ENCODE assay signal across 10 mouse cellular contexts in the genomic region with DNA sequence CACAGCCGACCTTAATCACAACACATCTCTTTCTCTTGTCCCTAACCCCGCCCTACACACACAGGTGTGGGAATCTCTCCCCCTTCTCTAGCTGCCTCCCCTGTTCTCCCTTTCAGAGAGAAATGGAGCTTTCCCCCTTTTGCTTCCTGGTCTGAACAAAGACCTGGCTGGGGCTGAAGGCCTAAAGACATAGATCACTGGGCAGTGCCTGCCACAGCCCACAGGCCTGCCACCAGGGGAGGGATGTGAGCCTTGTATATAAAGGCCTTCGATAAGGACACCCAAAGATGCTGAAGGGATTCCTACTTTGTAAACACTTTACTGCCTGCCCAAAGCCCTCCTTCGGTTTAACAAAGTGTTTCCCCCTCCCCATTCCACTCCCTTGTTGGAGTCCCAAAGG. TPM values are rescaled to one million over a fixed set of nuclear protein-coding genes. Genes with fewer than 3 reads are reported as not detected.
DNase-seq lines count a peak whose midpoint lies in the region; ATAC-seq and TF ChIP-seq lines count a peak whose summit lies in the region.
"Had no signal": no experiment of that assay in that cellular context is flagged by ENCODE, and none has a peak within 500 bp of the region (broad histone marks: within the 10 kb centered on the region; RNA-seq: fewer than 3 reads in every experiment).

No protein-coding gene starts in this region.

- no peak overlapping the region for H3K4me3 ChIP-seq in heart, embryonic 15.5 days
- no peak overlapping the region for H3K4me3 ChIP-seq in heart, adult 2 months
- H3K4me3 ChIP-seq in forebrain, embryonic 13.5 days, result peak overlapping the region; percentile 58
- H3K4me3 ChIP-seq in midbrain, embryonic 11.5 days (ENCODE audit: low read depth, low read length), result no peak overlapping the region
- H3K4me3 ChIP-seq: megakaryocyte, embryonic 14.5 days had no signal

- no peak overlapping the region for H3K9ac ChIP-seq in heart, embryonic 15.5 days
- no peak overlapping the region for H3K9ac ChIP-seq in heart, adult 2 months (ENCODE audit: low read depth, low read length)
- H3K9ac ChIP-seq in forebrain, embryonic 13.5 days, result no peak overlapping the region
- no peak overlapping the region for H3K9ac ChIP-seq in midbrain, embryonic 11.5 days (ENCODE audit: low read length)

- TF ChIP-seq EP300 in heart, adult 2 months (IDR thresholded peaks at IDR 0.05; ENCODE audit: insufficient read depth, low read depth, low read length), result no peak

- H3K4me1 ChIP-seq in heart, embryonic 15.5 days (replicated peaks), result peaks cover 25% of the 10 kb centered on the region
- no peaks in the 10 kb centered on the region for H3K4me1 ChIP-seq in heart, adult 2 months (ENCODE audit: control insufficient read depth, insufficient read depth, low read length)
- H3K4me1 ChIP-seq in forebrain, embryonic 13.5 days, result peaks cover 21% of the 10 kb centered on the region
- H3K4me1 ChIP-seq in midbrain, embryonic 11.5 days (ENCODE audit: control insufficient read depth, insufficient read depth, low read length), result peaks cover 11% of the 10 kb centered on the region
- H3K4me1 ChIP-seq: megakaryocyte, embryonic 14.5 days had no signal

- H3K27me3 ChIP-seq in heart, embryonic 15.5 days, result peaks cover 67% of the 10 kb centered on the region
- peaks cover 6% of the 10 kb centered on the region; the same call in 1 of the 2 replicates for H3K27me3 ChIP-seq in heart, adult 2 months (ENCODE audit: control insufficient read depth, insufficient read depth, low read length)
- H3K27me3 ChIP-seq in forebrain, embryonic 13.5 days, result peaks cover 67% of the 10 kb centered on the region
- peaks cover 34% of the 10 kb centered on the region for H3K27me3 ChIP-seq in midbrain, embryonic 11.5 days (ENCODE audit: control insufficient read depth, insufficient read depth, low read length)

- intact Hi-C loops in heart, adult 2 months (cut with DNase I), result no loop called here

- DNase-seq in heart, adult 2 months, result no peak
- DNase-seq in R1 (ENCODE audit: low read depth, low spot score), result peak; percentile 16
- peak; percentile 92 for DNase-seq in midbrain, embryonic 11.5 days (ENCODE audit: low spot score, missing footprints)
- no peak for DNase-seq in testis, postnatal 14 days (ENCODE audit: low spot score)
- no peak for DNase-seq in ovary, postnatal 10 days (ENCODE audit: low spot score)
- DNase-seq: adrenal gland, postnatal 36 days had no signal

- peak overlapping the region; percentile 96 for H3K4me2 ChIP-seq in heart, embryonic 15.5 days
- peak overlapping the region; percentile 95 for H3K4me2 ChIP-seq in forebrain, embryonic 13.5 days
- H3K4me2 ChIP-seq in midbrain, embryonic 11.5 days, result peak overlapping the region; percentile 98

- no peaks in the 10 kb centered on the region for H3K36me3 ChIP-seq in heart, embryonic 15.5 days
- no peaks in the 10 kb centered on the region for H3K36me3 ChIP-seq in heart, adult 2 months (ENCODE audit: control insufficient read depth, insufficient read depth, low read length)
- H3K36me3 ChIP-seq in forebrain, embryonic 13.5 days (ENCODE audit: poor library complexity, severe bottlenecking), result no peaks in the 10 kb centered on the region
- H3K36me3 ChIP-seq in midbrain, embryonic 11.5 days (ENCODE audit: control insufficient read depth, insufficient read depth, low read length), result no peaks in the 10 kb centered on the region

- H3K9me3 ChIP-seq in heart, embryonic 15.5 days (replicated peaks), result no peaks in the 10 kb centered on the region
- H3K9me3 ChIP-seq in forebrain, embryonic 13.5 days (replicated peaks), result no peaks in the 10 kb centered on the region
- no peaks in the 10 kb centered on the region for H3K9me3 ChIP-seq in midbrain, embryonic 11.5 days (ENCODE audit: control insufficient read depth, low read length)
- H3K9me3 ChIP-seq: megakaryocyte, embryonic 14.5 days had no signal

- 11% methylated on average over 4 of the region's 4 CpGs for WGBS in heart, embryonic 15.5 days
- 24% methylated on average over 4 of the region's 4 CpGs for WGBS in heart, adult 2 months
- WGBS in forebrain, embryonic 13.5 days, result 10% methylated on average over 4 of the region's 4 CpGs
- 3% methylated on average over 4 of the region's 4 CpGs for WGBS in midbrain, embryonic 11.5 days

- no peak for ATAC-seq in heart, embryonic 15.5 days (replicated peaks; ENCODE audit: insufficient number of reproducible peaks, insufficient read depth, low FRiP score, low read depth)
- no peak for ATAC-seq in forebrain, embryonic 13.5 days
- ATAC-seq in midbrain, embryonic 11.5 days (ENCODE audit: low FRiP score), result no peak
- ATAC-seq in megakaryocyte-erythroid progenitor cell, adult 5-6 weeks (replicated peaks; ENCODE audit: low FRiP score, low TSS enrichment, poor library complexity, severe bottlenecking), result no peak

- H3K27ac ChIP-seq in heart, embryonic 15.5 days, result no peak overlapping the region
- H3K27ac ChIP-seq in heart, adult 2 months, result no peak overlapping the region
- H3K27ac ChIP-seq in forebrain, embryonic 13.5 days, result no peak overlapping the region
- H3K27ac ChIP-seq in midbrain, embryonic 11.5 days (ENCODE audit: low read depth, low read length), result no peak overlapping the region

- TF ChIP-seq CTCF in heart, adult 2 months (IDR thresholded peaks at IDR 0.05), result no peak

- no peak for TF ChIP-seq POLR2A in heart, adult 2 months (IDR thresholded peaks at IDR 0.05; ENCODE audit: insufficient read depth, low read depth, low read length)

- H3K79me2 ChIP-seq in heart, adult 2 months (replicated peaks; ENCODE audit: control insufficient read depth, insufficient read depth, low read length), result no peaks in the 10 kb centered on the region

RNA-seq across cellular contexts. Expression of a gene that starts 0.8 kb away (rescaled TPM):
- 0.13 and 0.52 TPM in 2 replicates for polyA plus RNA-seq in heart, embryonic 15.5 days (2015; fragmentation: Nextera tagmentation; extraction: Ambion mirVana)
- total RNA-seq in heart, adult 2 months (2021), result under 1 TPM; 0.08 to 0.36 TPM
- 0.02 and 0.09 TPM in 2 replicates for polyA plus RNA-seq in heart, adult 2 months (2012; rRNA removed)
- 1.7 and 2.1 TPM in 2 replicates for polyA plus RNA-seq in forebrain, embryonic 13.5 days (2015; fragmentation: Nextera tagmentation; extraction: Ambion mirVana)
- 0.77 and 1.8 TPM in 2 replicates for polyA plus RNA-seq in midbrain, embryonic 11.5 days (2014; fragmentation: Nextera tagmentation; extraction: Ambion mirVana)
- not detected in 2 replicates for total RNA-seq in megakaryocyte-erythroid progenitor cell, adult 5-6 weeks (2014; fragmentation: Nextera tagmentation)
- total RNA-seq in megakaryocyte-erythroid progenitor cell, adult 5-6 weeks (2017), result not detected in 2 replicates

Comparison
In these comparisons a context has a peak if more than half of its experiments do, and no peak if none do; other contexts are left out.
1. DNase-seq: peak in R1 (single experiment) and midbrain, embryonic 11.5 days (single experiment); none in heart, adult 2 months (0 of 2), testis, postnatal 14 days (single experiment) and ovary, postnatal 10 days (single experiment).
2. Peak in every context shown above with its lines, with median percentiles within 50 percentile points of each other: H3K4me2 ChIP-seq.